Mouse (Mus musculus) spleen, postnatal 4 days (tissue): Measurements from ENCODE around the gene Pold1.

Experiments
- DNase-seq, 2 experiments: peaks; one replicate each; pipeline ENCODE4 v3.0.0; 2022; ENCODE audit warnings: low spot score in 2 of 2

The Pold1 gene

GRCm38 (mm10) chr7:44548497-44549087, at the start of gene Pold1:
Pold1 (minus strand) TSS chr7:44548849.
- peak; percentile 100 for DNase-seq

GRCm38 (mm10) chr7:44598336-44598735, 49.7 kb upstream of the Pold1 start:
- no peak for DNase-seq

DNA sequence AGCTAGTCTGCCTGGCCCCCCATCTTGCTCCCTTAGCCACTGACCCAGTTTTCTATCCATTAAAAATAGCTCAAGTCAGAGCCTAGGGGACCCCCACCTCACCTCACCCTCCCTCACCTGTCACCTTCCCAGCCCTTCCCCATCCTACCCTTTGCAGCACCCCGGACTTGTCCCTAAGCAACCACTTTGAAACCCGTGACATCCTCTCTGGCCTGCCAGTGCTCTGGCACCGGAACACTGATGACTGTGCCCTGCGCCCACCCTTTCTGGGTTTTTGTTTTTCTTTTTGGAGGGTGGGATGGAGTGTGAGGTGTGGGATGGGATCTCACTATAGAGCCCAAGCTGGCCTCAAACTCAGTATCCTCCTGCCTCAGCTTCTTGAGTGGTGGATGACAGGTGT, 49.0 kb upstream of the Pold1 start:
- DNase-seq: no peak

DNA sequence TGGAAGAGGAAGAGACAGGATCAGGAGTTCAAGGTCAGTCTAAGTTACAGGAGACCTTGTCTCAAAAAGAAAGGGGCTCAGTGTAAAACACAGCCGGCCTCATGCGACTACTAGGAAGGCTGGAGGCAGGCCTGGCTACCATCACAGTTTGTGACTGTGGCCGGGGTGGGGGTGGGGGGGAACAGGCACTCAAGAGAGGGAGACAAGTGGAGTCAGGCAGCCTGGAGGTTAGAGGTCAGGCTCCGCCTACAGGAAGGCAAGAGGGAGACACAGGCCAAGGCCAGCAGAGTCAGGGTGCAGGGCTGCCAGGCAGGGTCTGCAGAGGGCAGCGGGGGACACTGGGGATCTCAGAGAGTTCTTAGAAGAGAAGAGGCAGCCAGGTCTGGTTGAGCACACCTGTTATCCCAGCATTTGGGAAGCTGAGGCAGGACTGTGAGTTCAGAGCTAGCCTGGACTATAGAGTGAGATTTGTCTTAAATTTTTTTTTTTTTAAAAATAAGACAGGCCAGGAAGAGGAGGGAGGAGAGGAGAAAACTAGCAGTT, 48.4 kb upstream of the Pold1 start:
- no peak for DNase-seq

DNA sequence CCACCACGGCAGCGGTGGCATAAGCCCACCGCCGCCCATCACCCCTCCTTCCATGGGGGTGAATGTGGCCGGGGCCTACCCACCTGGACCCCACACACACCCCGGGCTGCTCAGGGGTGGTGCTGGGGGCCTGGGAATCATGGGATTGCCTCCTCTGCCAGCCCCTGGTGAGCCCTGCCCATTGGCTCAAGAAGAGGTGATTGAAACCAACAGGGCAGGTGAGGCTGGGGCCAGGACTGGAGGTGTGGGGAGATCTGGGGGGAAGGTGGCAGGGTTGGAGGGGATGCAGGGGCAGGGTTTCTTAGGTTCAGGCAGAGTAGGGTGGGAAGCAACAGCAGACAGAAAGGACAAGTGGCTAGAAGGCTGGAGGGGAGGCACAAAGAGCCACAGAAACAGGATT, 47.4 kb upstream of the Pold1 start:
- no peak for DNase-seq

DNA sequence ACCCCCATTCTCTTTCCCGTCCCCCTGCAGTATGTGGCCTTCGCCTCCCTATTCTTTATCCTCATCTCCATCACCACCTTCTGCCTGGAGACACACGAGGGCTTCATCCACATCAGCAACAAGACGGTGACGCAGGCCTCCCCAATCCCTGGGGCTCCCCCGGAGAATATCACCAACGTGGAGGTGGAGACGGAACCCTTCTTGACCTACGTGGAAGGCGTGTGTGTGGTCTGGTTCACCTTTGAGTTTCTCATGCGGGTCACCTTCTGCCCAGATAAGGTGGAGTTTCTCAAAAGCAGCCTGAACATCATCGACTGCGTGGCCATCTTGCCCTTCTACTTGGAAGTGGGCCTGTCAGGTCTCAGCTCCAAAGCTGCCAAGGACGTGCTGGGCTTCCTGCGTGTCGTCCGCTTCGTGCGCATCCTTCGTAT, 46.5 kb upstream of the Pold1 start:
- DNase-seq: no peak

GRCm38 (mm10) chr7:44594291-44594690, 45.6 kb upstream of the Pold1 start:
- no peak for DNase-seq

DNA sequence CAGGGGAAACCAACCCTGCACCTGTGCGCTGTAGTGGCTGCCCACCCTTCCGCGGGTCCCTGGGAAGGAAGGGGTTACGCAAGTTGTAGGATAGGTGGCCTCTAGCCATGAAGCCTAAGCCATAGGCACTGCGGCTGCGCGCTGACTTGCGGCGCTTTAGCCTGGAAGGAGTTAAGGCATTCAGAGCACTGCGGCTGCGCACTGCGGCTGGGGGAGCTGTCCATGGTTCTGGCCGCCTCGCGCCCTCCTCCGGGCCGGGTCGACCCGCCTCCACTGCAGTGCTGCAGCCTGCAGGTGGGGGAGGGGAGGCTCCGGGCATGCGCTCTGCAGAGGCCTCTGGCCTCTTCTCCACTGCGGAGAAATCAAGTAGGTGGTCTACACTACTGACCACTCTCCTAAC, 45.1 kb upstream of the Pold1 start:
- peak; percentile 74 to 91 for DNase-seq

DNA sequence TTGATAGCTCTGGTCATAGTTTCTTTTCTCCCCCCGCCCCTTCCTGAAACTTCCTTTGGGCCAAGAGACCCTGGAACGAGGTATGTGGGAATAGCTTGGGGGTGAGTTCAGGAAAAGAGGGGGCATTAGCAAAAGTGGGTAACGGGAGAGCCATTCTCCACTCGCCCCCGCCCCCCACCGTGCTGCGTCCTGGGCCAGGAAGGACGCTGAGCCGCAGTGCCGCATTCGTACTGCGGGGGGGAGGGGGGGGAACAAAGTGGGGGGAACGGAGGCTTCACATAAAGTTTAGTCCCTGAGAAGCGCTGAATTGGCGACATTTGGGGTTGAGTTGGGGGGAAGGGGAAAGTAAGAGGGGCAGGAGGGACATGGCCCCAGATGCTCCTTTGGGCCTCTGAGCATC, 44.4 kb upstream of the Pold1 start:
- DNase-seq: no peak

DNA sequence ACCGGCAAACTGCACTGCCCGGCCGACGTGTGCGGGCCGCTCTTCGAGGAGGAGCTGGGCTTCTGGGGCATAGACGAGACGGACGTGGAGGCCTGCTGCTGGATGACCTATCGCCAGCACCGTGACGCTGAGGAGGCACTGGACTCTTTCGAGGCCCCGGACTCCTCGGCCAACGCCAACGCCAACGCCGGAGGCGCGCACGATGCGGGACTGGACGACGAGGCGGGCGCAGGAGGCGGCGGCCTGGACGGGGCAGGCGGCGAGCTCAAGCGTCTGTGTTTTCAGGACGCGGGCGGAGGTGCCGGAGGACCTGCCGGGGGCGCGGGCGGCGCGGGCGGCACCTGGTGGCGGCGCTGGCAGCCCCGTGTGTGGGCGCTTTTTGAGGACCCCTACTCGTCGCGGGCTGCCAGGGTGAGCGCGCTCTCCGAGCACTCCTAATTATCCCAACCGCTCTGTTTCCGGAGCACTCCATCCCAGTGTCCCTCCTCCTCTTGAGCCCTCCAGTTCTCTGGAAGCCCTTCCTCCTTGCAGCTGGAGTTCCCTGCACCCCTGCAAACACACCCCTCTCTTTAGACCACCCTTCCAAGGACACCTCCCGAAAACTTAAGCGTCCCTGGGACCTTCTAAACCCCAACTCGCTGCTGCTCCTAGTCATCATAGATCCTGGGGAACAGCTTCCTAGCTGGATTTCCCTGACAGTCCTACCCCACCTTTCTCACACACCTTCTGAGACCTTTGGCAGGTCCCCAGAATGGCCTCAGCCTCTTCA, 42.9 kb upstream of the Pold1 start:
- DNase-seq: peak in 1 of 2 experiments; percentile 66

DNA sequence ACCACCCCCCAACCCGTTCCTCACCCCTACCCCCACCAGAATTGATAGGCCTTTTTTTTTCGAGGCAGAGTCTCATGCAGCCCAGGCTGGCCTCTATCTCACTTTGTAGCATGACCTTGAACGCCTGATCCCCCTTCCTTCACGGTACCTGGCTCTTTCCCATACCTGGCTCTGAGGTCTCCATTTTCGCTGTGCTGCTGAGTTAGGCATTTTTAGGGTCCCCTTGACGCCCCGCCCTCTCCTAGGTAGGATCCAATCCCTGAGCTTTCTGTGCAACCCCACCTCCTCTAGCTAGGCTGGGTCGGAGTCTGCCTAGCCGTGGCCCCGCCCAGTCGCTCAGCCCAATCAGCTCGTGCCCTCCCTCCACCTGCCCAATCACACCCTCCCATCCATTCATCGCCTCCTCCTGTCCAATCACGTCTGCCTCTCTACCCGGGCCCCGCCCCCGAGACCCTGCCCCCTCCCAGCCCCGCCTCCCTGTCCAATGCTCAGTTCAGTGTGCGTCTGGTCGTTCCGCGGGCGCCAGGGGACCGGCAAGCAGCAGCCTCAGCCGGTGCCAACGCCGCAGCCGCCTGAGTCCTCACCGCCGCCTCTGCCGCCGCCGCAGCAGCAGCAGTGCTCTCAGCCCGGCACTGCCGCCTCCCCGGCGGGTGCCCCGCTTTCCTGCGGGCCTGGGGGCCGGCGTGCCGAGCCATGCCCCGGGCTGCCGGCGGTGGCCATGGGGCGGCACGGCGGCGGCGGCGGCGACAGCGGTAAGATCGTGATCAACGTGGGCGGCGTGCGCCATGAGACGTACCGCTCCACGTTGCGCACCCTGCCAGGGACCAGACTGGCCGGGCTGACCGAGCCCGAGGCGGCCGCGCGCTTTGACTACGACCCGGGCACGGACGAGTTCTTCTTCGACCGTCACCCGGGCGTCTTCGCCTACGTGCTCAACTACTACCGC, 42.0 kb upstream of the Pold1 start, which contains the start of gene Kcnc3:
TSS of gene Kcnc3 (plus strand) at position 263 of the 946 bp plus-strand sequence.
- DNase-seq: peak; percentile 84 to 90

- no peak for DNase-seq
Observed at GRCm38 (mm10) chr7:44589946-44590345, 41.3 kb upstream of the Pold1 start.

- peak; percentile 56 to 75 for DNase-seq
Observed at GRCm38 (mm10) chr7:44589149-44589548, 40.5 kb upstream of the Pold1 start.

DNA sequence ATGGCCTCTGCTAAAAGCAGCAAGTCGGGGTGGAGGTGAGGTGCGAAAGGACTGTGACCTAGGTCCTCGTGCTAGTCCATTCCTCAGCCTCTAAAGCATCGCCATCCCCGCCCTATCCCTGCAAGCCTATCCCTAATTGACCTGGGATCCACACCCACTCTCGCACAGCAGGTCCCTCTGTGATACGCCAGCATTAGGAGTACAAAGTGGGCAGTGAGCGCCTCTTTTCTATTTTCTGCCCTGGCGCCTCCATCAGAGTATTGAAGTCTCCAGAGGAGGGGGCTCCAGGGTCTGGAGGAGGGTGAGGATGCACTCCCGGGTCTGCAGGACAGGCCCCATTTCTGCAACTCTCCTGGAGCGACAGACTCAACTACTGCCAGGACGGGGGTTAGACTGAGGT, 39.7 kb upstream of the Pold1 start:
- DNase-seq: no peak

GRCm38 (mm10) chr7:44587676-44588075, 39.0 kb upstream of the Pold1 start:
- DNase-seq: no peak

GRCm38 (mm10) chr7:44586930-44587329, 38.3 kb upstream of the Pold1 start:
- peak in 1 of 2 experiments; percentile 72 for DNase-seq

GRCm38 (mm10) chr7:44586518-44586917, 37.9 kb upstream of the Pold1 start:
- DNase-seq: no peak

DNA sequence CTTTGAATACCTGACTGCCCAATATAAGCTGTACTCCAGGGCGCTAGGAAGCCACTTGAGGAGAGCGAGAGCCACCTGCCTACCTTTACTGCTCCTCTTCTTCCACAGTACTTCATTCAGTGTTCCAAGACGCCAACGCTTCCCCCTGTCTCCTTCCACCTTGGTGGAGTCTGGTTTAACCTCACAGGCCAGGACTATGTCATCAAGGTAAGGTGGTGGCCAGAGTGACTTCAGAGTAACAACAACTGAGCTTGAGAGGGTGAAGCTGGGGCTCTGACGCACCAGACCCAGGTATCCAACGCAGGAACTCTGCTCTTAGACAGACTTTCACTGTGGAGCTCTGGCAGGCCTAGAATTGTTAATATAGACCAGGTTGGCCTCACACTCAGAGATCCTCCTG, 37.0 kb upstream of the Pold1 start:
- DNase-seq: no peak

GRCm38 (mm10) chr7:44584921-44585320, 36.3 kb upstream of the Pold1 start:
- DNase-seq: no peak

- no peak for DNase-seq
Observed at GRCm38 (mm10) chr7:44584265-44584804, 35.7 kb upstream of the Pold1 start.

DNA sequence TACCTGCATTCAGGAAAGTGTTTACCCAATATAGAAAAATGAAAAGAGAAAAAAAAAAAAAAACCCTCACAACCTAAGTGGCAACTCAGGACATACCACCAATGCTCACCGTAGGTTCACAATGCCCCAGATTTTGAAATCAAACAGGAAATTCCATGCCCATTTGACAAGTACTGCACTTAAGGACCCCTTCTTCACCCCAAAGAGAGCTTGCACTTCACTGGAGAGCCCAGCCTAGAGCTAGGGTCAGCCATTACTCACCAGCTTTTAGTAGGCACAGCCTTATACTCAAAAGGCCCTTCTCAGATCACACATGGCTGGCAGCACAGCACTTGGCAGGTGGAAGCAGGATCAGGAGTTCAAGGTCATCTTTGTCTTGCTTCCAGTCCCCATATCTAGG, 34.5 kb upstream of the Pold1 start:
- DNase-seq: no peak

DNA sequence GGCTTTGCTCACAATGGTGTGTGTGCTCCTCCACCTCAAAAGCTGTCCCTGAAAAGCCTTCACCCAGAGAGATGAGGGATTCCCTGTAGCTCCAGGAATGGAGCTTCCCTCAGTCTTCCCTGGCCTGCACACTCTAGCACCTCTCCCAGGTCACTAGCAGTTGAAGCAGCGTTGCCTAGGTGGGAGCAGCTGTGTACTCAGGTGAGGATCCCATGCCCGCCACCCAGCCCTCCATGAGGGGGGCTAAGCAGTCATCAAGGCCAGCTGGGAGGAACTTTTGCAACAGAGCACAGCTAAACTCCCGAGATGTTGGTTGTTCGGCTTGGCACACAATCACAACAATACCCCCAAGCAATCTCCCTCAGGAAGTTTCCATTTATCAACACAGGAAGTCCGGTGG, 34.1 kb upstream of the Pold1 start:
- DNase-seq: no peak
